Mouse (Mus musculus) thymus, postnatal 10 days (tissue): ENCODE results near the gene Msl3.

Experiments used
- DNase-seq, 2 experiments: peaks; one replicate each; pipeline ENCODE4 v3.0.0; 2021; ENCODE audit warnings: low spot score in 2 of 2

Msl3 gene

DNA sequence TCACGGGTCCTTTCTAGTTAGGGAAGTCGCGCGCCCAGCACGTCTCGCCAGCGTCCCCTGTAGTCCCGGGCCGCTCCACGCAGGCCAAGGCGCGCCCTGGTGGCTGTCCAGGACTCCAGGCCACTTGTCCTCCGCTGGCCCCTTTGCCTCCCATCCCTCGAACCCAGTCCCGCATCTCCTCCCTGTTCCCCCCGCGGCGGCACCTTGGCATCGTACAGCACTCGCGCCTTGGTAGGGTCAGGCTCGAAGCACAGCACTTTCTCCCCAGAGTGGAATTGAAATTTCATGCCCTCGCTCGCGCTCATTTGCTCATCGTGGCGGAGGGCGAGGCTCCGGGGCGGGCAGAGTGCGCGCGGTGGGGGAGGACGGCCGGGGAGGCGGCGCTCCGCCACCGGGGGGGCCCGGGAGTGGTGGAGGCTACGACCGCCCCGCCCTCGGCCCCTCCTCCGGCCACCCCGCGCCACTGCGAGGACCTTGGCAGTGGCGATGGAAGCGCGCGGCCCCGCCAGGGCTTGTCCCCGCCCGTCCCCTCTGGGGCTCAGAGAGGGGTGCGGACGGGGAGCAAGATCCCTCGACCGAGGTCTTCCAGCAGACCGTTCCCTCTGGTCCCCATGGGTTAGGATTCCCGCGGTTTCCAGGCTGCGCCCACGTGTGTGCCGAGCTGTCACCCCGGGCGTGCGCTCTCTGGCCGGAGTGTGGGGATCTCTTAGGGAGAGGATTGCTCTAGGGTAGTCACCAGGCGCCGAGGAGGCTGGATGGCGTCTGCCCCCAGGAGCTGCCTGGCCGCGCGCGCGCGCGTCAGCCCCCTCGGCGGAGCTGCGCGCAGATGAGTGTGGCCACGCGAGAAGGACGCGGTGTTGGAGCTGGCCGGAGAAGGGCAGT lies at the start of gene Msl3:
Msl3 (minus strand) TSS at position 374 of the 882 bp plus-strand sequence.
- peak; percentile 70 to 77 for DNase-seq

DNA sequence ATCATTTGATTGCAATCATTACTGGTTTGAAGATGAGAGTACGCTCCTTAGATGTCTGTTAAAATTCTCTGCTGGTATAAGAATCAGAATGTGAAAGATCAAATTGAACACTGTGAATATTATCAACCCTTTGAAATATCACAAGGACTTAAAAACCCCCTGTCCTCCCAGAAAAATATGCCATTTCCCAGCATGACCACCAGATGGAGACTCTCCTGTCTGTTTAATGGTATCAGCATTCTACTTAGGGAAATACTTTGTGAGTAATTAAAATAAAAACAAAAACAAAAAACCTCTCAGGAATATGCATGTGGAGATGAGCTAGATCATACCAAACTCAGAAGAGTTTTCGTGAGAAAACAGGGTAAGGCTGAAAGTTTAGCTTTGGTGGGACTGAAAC lies 44.3 kb upstream of the Msl3 start:
- DNase-seq, result no peak

DNA sequence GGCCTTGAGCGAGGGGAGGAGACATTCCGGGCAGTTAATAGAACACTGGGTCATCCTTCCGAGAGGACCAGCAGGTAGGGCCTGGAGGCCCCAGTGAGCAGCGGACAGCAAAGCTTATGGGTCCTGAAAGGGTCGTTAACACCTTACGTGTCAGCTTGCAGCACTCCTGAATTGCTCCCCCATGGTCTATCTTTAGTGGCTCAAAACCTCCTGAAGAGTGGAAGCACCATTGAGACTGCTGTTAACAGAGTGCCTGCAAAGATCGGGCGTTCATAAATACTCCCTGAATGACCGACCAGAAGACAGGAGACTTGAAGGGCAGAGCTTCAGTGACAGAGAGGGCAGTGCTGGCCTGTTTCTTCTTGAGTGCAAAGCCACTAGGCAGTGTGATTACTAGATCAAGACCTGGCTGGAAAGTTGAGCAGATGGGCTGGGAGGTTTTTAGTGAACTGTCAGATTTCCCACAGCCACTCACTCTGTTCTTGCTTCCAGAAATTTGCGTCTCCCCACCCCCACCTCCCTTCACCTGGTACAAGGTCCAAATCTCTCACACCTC lies 787 bp upstream of the Msl3 start:
- DNase-seq, result no peak

DNA sequence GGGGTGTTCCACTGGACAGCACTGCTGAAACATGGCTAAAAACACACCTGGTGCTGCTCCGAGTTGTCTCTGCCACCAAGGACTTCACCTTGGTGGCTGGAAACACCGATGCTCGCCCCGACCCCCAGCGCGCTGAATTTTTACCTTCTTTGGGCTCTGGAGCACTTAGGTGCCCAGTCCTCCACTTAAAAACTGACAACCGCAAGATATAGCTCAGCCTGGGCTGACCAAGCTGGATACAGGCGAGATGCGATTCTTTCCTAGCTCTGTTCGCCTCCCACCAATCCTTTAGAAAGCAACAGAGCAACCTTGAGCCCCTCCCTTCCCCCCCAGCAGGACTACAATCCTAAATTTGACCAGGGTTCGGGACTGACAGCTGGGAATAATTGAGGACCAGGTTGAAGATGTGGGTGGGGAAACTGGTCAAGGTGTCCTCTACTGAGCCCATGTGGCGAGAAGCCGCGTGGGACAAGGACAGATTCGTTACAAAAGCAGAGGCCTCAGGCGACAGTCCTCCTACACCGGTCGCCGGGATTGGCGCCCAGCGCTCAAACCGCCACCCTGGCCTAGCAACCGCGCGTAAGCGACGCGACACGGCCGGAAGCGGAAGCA lies 679 bp downstream of the Msl3 start:
- DNase-seq, result no peak

DNA sequence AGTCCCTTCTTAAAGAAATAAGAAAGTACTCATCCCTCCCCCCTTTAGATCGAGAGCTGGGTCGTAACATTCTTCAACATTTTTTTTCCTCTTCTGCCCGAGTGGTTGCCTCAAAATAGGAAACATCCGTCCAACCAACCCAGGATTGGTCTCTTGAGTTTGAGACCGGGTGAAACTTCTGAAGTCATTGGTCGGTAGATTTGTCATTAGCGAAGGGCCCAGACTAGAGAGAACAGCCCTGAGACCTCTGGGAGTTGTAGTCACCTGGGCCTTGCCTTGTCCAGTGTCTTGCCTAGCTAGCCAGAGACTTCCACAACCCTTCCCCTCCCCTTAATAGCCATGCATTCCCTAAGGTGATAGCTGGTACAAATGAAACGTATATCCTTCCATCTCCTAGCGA lies 1.3 kb downstream of the Msl3 start:
- peak; percentile 22 to 27 for DNase-seq

DNA sequence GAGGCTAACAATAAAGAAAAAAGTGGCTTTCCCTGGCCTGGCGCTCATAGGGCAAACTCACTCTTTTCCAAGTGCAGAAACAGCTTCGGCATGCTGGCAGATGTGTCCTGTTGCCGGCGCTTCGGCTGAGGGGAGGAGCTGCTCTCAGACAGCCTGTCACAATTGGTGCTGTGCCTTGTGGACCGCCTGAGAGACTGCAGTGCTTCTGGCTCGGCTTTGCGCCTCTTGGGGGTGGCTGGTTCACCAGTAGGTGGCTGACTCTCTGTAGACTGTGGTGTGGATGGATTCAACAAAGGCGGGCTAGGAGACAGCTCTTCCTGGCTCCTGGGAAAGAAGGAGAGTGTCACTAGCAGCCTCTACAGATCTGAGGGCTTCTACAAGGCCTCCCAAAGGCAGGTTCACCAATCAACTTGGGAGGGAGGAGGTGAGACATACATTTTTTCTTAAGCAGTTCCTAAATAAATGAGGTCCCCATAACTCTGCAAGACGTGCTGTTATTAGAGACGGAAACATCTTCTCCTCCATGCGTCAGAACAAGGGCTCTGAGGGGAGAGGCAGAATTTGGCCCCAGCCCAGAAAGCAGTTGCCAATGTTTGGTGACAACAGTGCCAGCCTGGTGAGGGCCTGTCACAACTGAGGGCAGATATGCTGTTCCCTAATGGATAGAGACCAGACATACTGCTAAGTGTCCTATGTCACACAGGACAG lies 9.6 kb downstream of the Msl3 start:
- DNase-seq, result no peak

DNA sequence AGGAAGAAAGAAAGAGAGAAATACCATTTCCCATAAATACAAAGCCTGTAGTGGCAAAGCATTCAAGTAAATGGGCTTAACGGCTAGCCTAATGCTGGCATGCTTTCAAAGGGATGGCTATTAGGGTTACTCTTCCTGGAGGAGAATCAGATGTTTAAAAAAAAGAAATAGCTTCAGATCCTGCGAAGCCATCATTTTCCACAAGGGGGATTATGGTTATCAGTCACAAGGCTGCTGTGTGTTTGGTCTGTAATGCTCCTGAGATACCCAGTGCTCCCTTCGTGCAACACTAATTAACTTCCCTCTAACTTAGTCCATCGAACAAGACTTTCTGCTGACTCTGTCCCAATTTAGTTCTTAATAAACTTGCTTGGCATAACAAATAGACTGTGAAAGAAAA lies 13.5 kb downstream of the Msl3 start:
- no peak for DNase-seq

DNA sequence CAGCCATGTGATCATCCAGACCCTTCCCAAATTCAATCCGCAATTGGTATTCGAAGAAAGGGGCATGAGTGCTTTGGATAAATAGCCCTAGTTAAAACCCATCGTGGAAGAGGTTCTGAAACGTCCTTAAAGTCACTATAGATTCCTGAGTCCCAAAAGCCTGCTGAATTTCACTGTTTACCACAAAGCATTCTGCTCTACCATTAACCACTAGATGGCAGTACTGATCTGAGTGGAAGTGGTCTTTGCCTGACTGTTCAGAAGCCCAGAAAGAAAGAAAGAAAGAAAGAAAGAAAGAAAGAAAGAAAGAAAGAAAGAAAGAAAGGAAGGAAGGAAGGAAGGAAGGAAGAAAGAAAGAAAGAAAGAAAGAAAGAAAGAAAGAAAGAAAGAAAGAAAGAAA lies 13.9 kb downstream of the Msl3 start:
- DNase-seq, result peak in 1 of 2 experiments; percentile 34

DNA sequence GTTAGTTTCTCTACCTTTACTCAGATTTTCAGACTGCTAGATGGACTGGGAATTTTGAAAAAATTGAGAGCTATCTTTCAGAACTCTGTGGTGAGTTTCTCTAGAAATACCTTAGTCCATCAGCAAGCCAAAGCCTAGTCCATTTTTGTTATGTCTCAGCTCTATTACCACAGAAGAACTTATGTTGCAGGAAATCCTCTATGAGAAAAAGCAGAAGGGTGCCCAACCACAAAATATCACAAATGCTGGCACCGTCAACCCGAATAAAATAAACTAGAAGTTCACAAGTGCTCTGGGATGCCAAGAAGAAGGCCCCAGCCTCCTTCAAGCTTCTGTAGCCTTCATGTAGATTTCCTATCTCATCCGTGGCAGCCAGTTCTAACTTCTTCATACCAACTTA lies 14.4 kb downstream of the Msl3 start:
- DNase-seq, result no peak

DNA sequence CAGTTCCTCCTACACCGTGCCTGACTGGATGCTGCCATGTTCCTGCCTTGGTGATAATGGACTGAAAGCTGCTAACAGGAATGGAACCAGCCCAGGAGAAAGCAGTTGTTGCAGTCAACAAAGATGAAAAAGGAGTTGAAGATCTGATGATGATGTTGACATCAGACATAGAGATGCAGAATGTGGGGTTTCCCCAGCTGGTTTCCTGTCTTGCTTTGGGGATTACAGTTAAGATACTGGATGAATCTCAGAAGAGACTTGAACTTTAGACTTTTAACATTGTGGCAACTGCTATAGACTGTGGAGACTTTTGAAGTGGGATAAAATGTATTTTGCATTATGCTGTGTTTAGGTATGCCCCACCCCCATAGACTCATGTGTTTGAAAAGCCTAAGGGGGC lies 15.9 kb downstream of the Msl3 start:
- DNase-seq, result no peak

DNA sequence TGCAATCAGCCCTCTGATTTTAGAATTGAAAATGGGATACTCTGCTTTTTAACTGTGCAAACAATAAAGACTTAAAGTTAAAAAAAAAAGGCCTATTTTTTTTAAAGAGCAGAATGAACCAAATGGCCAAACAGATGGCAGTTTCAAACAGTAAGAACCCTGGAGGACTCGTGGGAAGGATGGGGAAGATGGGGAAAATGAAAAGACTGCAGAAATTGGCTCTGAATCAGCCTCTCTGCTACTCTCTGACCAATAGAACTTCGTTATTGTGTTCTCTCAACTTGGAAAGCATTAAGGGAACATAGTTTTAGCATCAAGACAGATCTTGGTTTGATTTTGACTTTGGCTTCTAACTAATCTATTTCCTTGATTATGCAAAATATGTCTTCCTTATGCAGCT lies 24.4 kb downstream of the Msl3 start:
- DNase-seq, result no peak

DNA sequence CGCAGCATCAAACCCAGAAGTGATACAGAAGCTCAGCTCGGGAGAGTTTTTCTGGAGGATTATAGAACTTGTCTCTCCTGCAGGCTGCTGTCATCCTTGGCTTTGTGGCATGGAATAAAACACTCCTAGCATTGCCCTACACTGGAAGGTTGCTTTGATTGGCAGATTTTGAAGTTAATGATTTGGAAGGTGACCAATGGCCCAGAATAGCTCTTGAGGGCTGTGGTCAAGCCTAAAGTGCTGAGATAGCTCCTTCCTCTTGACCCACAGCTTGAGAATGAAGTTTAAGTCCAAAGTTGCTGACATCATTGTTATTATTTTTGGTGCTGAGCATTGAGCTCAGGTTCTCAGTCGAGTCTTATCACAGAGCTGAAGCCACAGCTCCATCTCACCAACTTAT lies 26.0 kb downstream of the Msl3 start:
- DNase-seq, result no peak

DNA sequence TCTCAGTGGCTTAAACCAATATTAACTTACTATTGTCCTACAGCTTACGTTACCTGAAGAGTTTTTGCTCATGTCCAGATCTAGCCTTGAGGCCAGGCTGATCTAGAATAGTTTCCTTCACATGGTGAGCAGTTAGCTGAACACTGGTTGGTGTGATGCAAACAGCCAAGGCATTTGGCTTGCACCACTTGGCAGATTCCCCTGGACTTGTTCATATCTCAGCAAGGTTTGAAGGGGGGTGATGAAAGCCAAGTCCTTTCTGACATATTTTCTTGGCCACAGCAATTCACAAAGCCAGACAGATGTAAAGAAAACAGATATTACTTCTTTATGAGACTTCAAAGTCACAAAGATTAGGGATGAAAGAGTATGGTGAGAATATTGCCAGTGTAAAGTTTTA lies 30.2 kb downstream of the Msl3 start:
- DNase-seq, result no peak

DNA sequence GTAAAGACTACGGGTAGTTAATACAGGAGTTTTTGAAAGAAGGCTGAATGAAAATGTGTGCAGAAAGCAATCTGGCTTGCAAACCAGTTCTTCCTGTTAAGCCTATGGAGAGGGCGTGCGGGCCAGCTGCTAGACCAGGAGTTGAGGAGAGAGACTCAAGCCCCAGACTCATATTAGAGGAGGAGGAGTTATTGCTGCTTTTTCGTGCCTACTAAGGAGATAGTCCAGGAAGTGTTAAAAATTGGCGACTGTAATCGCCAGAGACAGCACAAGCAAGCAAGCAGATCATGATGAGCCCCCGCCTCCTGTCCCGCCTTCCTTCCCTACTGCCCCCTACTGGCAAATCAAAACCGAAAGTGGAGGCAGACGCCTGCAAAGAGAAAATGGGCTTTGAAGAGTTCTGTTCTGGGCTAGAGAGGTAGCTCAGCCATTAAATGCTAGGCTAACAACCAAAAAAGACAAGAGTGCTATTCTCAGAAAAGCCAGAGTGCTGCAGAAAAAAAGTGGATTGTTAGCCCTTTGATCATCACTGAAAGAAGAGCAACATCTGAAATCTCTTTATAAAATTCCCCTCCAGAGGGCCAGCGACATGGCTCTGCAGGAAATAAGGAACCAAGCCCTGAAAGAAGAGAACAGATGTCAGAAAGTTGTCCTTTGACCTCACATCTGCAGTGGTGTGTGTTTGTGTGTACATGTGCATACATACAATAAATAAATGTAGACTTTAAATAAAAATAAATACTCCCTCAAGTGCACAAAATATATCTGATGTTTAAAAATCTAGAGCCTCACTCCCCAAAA lies 33.9 kb downstream of the Msl3 start:
- peak; percentile 61 to 78 for DNase-seq
